Mouse (Mus musculus) liver, adult 2 months (tissue): ENCODE data around the gene Vps35l.

Experiments
- CTCF ChIP-seq: fragments of 200-500 bp; IDR thresholded peaks from 2 replicates; pipeline ENCODE4 v1.5.1; 2011; ENCODE audit warnings: low read depth, low read length, control low read depth
- POLR2A ChIP-seq: fragments of 200-500 bp; IDR thresholded peaks from 2 replicates; pipeline ENCODE4 v1.6.1; 2011; ENCODE audit warnings: low read length, control low read depth; ENCODE audit not compliant: insufficient read depth; ENCODE audit errors: extremely low read depth

DNA sequence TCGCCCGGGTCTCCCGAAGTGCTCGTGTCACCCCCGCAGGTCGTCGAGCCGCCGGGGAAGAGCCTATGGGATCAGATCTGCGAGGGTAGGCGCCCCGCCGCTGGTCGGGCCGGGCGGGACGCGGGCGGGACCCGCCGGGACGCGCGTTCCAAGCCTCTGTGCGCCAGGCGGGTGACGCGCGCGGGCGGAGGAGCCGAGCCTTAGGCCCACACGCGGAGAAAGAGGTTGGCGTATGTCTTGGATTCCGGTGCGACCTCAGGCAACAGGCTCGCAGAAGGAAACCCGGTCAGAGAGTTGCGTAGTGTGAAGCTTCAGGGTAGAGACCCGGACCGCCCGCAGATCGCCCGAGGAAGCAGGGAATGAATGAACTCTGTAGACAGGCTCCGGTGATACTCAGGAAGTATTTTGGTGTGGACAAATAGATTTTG is 115.9 kb downstream of the Vps35l start, which contains the start of gene Knop1:
- no peak for TF ChIP-seq CTCF
- no peak for TF ChIP-seq POLR2A
